Mouse (Mus musculus): ENCODE results near the gene Casq1. TPM values are rescaled to one million over a fixed set of nuclear protein-coding genes. Genes with fewer than 3 reads are reported as not detected.

Casq1 gene
- polyA plus RNA-seq, 1 experiment from 2014 or later = 18.0 TPM

DNA sequence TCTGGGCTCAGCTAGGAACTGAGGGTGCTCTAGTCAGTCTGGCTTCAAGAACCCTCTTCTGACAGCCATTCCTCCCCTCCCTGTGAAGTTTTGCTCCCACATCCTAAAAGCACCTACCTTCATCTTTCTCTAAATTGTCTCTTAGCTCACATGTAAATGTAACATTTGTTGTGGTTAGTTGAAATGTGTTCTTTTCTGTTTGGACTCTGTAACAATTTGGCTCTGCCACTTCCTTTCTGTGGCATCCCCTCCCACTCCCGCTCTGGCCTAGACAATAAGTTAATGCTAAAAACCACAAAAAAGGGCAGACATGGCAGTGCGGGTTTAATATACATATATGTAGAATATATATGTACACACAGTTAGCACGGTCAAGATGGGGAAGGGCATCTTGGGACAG lies 22.5 kb downstream of the Casq1 start:
- no peak for ATAC-seq (ENCODE audit: insufficient number of reproducible peaks, low FRiP score, low TSS enrichment, low read depth)
- WGBS = 84% methylated on average over 3 of the region's 3 CpGs
- no peak overlapping the region for H3K27ac ChIP-seq

DNA sequence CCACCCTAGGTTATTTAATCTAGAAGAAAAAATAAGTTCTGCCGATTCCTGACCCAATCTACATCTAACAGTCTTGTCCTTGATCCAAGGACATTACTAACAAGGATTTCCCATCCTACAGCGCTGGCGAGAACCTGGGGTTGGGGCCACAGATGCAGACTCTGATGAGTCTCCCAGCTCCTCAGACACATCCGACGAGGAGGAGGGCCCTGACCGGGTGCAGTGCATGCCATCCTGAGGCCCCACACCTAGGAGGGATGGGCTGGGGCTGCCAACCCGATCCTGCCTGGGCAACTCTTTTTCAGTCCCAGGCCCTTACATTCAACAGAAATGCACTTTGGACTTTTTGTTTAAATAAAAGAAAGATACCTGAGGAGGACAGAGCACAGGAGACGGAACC lies 25.2 kb downstream of the Casq1 start:
- Histone ChIP-seq H3K4me3 (no peak overlapping the region), H3K27ac (no peak overlapping the region), H3K9ac (no peak overlapping the region), H3K36me3 (peaks cover 93% of the 10 kb centered on the region), H3K4me2 (no peak overlapping the region), H3K9me3 (no peaks in the 10 kb centered on the region), H3K4me1 (no peaks in the 10 kb centered on the region), H3K27me3 (no peaks in the 10 kb centered on the region)
- no peak for ATAC-seq (ENCODE audit: insufficient number of reproducible peaks, low FRiP score, low TSS enrichment, low read depth)
- 82% methylated on average over 8 of the region's 8 CpGs for WGBS

More for the DNA sequence above, 22.5 kb downstream of the Casq1 start:
- H3K27me3 ChIP-seq = no peaks in the 10 kb centered on the region
- peaks cover 88% of the 10 kb centered on the region for H3K36me3 ChIP-seq
- H3K4me2 ChIP-seq = no peak overlapping the region
- H3K9ac ChIP-seq = no peak overlapping the region
- peaks cover 19% of the 10 kb centered on the region for H3K4me1 ChIP-seq
- no peak overlapping the region for H3K4me3 ChIP-seq
- H3K9me3 ChIP-seq = no peaks in the 10 kb centered on the region

DNA sequence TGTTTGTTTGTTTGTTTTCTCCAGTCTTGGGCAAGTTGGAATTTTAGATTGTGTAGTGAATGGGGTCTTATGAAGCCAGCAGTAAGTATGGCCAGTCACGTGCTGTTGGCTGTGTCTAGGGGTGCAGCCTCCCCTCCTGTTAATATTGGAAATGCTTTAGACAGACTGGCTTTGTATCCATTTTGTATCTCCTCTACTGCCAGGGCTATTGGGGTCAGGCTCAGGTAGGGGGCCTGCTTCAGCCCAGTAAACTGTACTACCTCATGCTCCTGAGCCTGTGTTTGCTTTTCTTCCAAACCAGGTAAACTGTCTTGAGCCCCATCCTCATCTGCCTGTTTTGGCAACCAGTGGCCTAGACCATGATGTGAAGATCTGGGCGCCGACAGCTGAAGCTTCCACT lies 27.5 kb downstream of the Casq1 start:
- H3K9me3 ChIP-seq = no peaks in the 10 kb centered on the region
- no peaks in the 10 kb centered on the region for H3K4me1 ChIP-seq
- no peak overlapping the region for H3K27ac ChIP-seq
- H3K36me3 ChIP-seq = peaks cover 93% of the 10 kb centered on the region
- WGBS = 97% methylated on average over 3 of the region's 3 CpGs
- no peak for ATAC-seq (ENCODE audit: insufficient number of reproducible peaks, low FRiP score, low TSS enrichment, low read depth)
- H3K27me3 ChIP-seq = no peaks in the 10 kb centered on the region
- no peak overlapping the region for H3K4me3 ChIP-seq
- no peak overlapping the region for H3K4me2 ChIP-seq
- H3K9ac ChIP-seq = no peak overlapping the region

DNA sequence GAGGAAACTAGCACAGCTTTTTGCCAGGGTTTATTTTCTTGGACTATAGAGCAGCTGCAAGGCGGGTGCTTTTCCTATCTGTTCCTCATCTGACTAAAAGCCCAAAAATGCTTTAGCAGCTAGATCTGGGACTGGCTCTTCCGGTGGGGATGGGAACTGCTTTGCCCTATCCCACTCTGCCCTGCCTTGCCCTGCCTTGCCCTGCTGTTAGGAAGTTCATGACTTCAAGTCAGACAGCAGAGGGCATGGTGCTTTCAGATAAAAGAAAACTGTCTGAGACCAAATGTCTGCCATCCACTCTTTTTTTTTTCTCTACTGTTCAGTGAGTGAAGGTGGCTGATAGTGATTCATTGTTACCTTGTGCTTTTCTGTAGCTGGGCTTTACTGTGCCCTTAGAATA lies 28.1 kb downstream of the Casq1 start:
- H3K9ac ChIP-seq = no peak overlapping the region
- H3K27ac ChIP-seq = no peak overlapping the region
- ATAC-seq (ENCODE audit: insufficient number of reproducible peaks, low FRiP score, low TSS enrichment, low read depth) = no peak
- peaks cover 93% of the 10 kb centered on the region for H3K36me3 ChIP-seq
- 83% methylated on average over 2 of the region's 2 CpGs for WGBS
- no peaks in the 10 kb centered on the region for H3K4me1 ChIP-seq
- no peak overlapping the region for H3K4me3 ChIP-seq
- no peaks in the 10 kb centered on the region for H3K27me3 ChIP-seq
- H3K4me2 ChIP-seq = no peak overlapping the region
- no peaks in the 10 kb centered on the region for H3K9me3 ChIP-seq

DNA sequence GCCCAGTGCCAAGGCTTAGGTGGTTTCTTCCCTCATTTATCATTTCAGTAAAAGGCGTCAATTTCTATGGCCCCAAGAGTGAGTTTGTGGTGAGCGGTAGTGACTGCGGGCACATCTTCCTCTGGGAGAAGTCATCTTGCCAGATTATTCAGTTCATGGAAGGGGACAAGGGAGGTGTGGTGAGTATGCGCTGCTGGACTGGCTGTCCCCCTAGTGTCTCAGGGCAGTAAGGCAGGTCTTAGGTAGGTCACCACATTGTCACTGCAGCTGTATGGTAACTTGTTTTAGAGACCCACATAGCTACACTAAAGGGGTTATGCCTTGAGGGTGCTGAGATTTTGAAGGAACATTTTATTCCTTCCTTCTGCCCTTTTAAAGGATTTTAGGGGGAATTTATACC lies 30.8 kb downstream of the Casq1 start:
- Histone ChIP-seq H3K27me3 (no peaks in the 10 kb centered on the region), H3K9ac (no peak overlapping the region), H3K4me1 (no peaks in the 10 kb centered on the region), H3K4me3 (no peak overlapping the region), H3K4me2 (no peak overlapping the region), H3K36me3 (peaks cover 85% of the 10 kb centered on the region), H3K9me3 (no peaks in the 10 kb centered on the region), H3K27ac (no peak overlapping the region)
- WGBS = 76% methylated on average over 4 of the region's 4 CpGs
- ATAC-seq (ENCODE audit: insufficient number of reproducible peaks, low FRiP score, low TSS enrichment, low read depth) = no peak

DNA sequence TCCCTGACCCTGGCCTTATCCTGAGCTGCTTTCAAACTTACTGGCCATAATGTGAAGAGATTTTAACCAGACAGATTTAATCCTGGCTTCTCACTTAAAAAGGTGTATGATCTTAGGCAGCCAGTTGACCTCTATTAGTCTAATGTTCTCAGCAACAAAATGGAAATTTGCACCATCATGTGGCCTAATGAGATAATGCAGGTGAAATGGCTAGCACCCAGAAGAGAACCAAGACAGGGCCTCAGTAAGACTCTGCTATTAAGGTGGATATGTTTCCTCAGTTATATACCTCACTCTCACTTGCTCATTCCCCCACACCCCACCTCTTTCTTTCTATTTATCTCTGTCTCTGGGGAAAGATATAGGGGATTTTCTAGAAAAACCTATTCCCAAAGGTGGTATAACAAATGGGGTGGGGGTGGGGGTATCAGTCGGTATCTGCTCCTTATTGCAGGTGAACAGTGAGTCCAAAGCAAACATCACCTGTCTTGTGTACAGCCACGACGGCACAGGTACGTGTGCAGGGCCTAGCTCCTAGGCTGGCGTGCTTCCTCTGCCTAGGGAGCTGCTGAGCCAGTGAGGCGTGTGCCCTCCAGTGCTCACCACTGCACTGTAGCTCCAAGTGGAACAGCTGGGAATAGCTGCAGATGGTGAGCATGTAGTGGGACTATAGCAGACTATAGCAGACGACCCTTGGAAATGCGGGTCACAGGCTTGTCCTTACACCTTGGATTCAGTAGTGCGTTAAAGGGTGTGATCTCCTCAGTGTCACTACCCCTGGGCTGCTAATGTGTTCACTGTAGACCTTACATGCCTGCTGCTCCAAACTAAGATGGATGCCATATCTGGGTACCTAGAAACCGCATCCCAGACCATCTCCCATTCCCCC lies 33.0 kb downstream of the Casq1 start:
- Histone ChIP-seq H3K27ac (no peak overlapping the region), H3K4me2 (no peak overlapping the region), H3K9ac (no peak overlapping the region), H3K36me3 (peaks cover 78% of the 10 kb centered on the region), H3K4me1 (no peaks in the 10 kb centered on the region), H3K9me3 (no peaks in the 10 kb centered on the region), H3K27me3 (no peaks in the 10 kb centered on the region), H3K4me3 (no peak overlapping the region)
- WGBS = 94% methylated on average over 10 of the region's 10 CpGs
- no peak for ATAC-seq (ENCODE audit: insufficient number of reproducible peaks, low FRiP score, low TSS enrichment, low read depth)

DNA sequence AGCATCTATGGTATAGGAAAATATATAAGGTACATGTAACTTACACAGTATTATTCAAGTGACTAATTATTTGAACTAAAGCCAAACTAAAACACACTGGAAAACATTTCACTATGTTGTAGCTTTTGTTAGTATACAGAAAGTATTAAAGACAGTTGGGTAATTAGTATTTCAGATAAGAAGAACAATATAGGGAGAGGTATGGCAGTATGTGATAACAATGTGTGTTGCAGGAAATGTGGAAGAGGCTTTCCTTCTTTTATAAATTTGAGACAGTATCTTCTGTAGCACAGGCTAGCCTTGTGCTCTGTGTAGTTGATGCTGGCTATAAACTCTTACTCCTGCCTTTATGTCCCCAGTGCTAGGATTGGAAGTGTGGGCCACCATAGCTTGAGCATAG lies 35.8 kb downstream of the Casq1 start:
- Histone ChIP-seq H3K27me3 (no peaks in the 10 kb centered on the region), H3K4me1 (no peaks in the 10 kb centered on the region), H3K4me3 (no peak overlapping the region), H3K9ac (no peak overlapping the region), H3K27ac (no peak overlapping the region), H3K9me3 (no peaks in the 10 kb centered on the region), H3K36me3 (peaks cover 71% of the 10 kb centered on the region), H3K4me2 (no peak overlapping the region)
- no peak for ATAC-seq (ENCODE audit: insufficient number of reproducible peaks, low FRiP score, low TSS enrichment, low read depth)

DNA sequence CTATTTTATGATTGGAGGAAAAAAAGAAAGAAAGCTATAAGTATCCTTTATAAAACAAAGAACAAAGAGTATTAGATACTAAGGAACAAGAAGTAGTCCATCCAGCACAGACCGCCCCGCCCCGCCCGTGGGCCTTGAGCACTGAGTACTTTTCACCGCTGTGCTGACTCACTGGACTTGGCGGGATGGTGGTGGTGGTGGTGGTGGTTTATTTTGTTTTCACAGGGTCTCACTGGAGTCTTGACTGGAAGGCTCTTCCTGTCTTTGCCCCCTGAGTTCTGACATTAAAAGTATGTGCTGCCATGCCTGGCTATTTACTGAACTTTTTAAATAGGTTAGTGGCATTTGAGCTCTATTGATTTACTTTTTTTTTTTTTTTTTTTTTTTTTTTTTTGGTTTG lies 36.6 kb downstream of the Casq1 start:
- H3K27ac ChIP-seq = no peak overlapping the region
- no peak for ATAC-seq (ENCODE audit: insufficient number of reproducible peaks, low FRiP score, low TSS enrichment, low read depth)
- no peaks in the 10 kb centered on the region for H3K4me1 ChIP-seq
- H3K27me3 ChIP-seq = no peaks in the 10 kb centered on the region
- H3K9me3 ChIP-seq = no peaks in the 10 kb centered on the region
- no peak overlapping the region for H3K9ac ChIP-seq
- WGBS = 92% methylated on average over 6 of the region's 6 CpGs
- no peak overlapping the region for H3K4me3 ChIP-seq
- no peak overlapping the region for H3K4me2 ChIP-seq
- H3K36me3 ChIP-seq = peaks cover 70% of the 10 kb centered on the region

DNA sequence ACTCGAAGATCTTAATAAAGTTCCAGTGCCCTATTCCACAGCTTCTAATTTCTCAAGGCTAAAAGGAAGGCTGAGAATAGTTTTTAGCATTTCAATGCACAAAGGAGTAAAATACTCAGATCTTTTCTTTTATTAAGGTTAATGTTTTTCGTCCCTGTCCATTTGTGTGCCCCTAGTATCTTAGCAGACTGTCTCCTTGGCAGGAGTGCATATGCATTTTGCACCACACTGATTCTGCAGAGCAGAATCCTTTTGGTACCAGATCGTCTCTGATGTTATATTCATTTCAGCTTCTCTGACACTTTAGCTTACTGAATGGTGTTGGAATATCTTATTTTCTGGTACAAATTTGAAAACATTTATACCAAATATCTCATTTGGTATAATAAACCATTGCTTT lies 37.9 kb downstream of the Casq1 start:
- H3K4me1 ChIP-seq = no peaks in the 10 kb centered on the region
- H3K4me3 ChIP-seq = no peak overlapping the region
- no peaks in the 10 kb centered on the region for H3K27me3 ChIP-seq
- peaks cover 67% of the 10 kb centered on the region for H3K36me3 ChIP-seq
- no peaks in the 10 kb centered on the region for H3K9me3 ChIP-seq
- no peak for ATAC-seq (ENCODE audit: insufficient number of reproducible peaks, low FRiP score, low TSS enrichment, low read depth)
- H3K27ac ChIP-seq = no peak overlapping the region
- WGBS = 94% methylated on average over 3 of the region's 3 CpGs
- no peak overlapping the region for H3K9ac ChIP-seq
- no peak overlapping the region for H3K4me2 ChIP-seq

DNA sequence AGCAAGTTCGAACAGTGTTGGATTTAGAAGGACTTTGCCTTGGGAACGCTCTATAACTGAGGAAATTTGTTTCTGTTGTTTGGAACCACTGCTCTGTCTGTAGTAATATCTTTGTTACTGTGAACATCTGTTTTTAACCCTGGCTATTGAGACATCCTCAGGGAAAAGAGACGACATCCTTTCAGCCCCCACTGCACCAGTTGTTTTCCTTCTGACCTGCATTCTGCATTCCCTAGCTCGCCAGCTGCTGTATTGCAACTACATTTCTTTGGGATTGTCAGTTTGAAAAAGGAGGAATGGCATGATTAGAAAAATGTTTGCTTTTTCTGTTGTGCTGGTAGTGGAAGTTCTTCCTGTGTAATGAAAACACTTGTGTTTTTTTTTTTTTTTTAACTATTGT lies 38.8 kb downstream of the Casq1 start:
- 55% methylated on average over 4 of the region's 4 CpGs for WGBS
- H3K36me3 ChIP-seq = peaks cover 64% of the 10 kb centered on the region
- no peak overlapping the region for H3K4me2 ChIP-seq
- H3K9me3 ChIP-seq = no peaks in the 10 kb centered on the region
- ATAC-seq (ENCODE audit: insufficient number of reproducible peaks, low FRiP score, low TSS enrichment, low read depth) = no peak
- H3K4me1 ChIP-seq = no peaks in the 10 kb centered on the region
- no peak overlapping the region for H3K27ac ChIP-seq
- H3K9ac ChIP-seq = no peak overlapping the region
- no peak overlapping the region for H3K4me3 ChIP-seq
- H3K27me3 ChIP-seq = no peaks in the 10 kb centered on the region

DNA sequence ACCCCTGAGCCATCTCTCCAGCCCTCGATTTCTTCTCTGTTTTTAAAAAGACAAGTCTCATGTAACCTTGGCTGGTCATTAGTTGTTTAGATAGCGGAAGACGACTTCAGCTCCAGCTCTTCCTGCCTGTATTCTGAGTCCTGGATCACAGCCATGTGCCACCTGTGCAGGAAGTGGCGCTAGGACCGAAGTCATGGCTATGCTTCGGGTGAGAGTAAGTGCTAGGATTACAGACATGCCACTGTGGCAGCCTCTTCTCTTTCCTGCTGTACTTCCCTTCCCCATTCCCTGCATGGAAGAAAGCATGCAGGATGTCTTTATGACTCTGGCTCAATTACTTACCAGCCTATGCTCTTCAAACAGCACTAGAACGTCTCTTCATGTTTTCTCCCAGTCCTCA lies 40.6 kb downstream of the Casq1 start:
- no peaks in the 10 kb centered on the region for H3K9me3 ChIP-seq
- no peak overlapping the region for H3K4me2 ChIP-seq
- H3K4me3 ChIP-seq = no peak overlapping the region
- no peaks in the 10 kb centered on the region for H3K4me1 ChIP-seq
- ATAC-seq (ENCODE audit: insufficient number of reproducible peaks, low FRiP score, low TSS enrichment, low read depth) = no peak
- H3K27me3 ChIP-seq = no peaks in the 10 kb centered on the region
- no peak overlapping the region; the same call in 1 of the 2 replicates for H3K27ac ChIP-seq
- H3K36me3 ChIP-seq = peaks cover 69% of the 10 kb centered on the region
- 68% methylated on average over 7 of the region's 7 CpGs for WGBS
- H3K9ac ChIP-seq = no peak overlapping the region

DNA sequence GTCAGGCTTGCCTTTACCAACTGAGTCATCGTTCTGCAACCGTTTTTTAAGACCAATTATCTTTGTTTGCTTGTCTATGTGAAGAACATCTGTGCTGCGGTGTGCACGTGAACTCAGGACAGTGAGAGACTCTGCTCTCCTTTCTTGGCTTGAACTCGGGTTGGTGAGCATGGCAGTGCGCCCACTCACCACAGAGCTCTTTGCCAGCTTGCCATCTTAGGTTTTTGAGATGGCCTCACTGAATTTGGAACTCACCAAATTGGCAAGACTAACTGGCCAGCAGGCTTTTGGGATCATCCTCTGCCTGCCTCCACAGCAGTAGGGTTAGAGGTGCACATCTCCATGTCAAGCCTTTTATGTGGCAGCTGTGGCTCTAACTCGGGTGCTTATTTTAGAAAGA lies 41.9 kb downstream of the Casq1 start:
- no peak overlapping the region for H3K9ac ChIP-seq
- no peak overlapping the region for H3K4me2 ChIP-seq
- H3K9me3 ChIP-seq = no peaks in the 10 kb centered on the region
- no peak overlapping the region for H3K27ac ChIP-seq
- peaks cover 78% of the 10 kb centered on the region for H3K36me3 ChIP-seq
- no peaks in the 10 kb centered on the region for H3K4me1 ChIP-seq
- H3K27me3 ChIP-seq = no peaks in the 10 kb centered on the region
- no peak overlapping the region for H3K4me3 ChIP-seq
- WGBS = 88% methylated on average over 7 of the region's 7 CpGs
- ATAC-seq (ENCODE audit: insufficient number of reproducible peaks, low FRiP score, low TSS enrichment, low read depth) = no peak

DNA sequence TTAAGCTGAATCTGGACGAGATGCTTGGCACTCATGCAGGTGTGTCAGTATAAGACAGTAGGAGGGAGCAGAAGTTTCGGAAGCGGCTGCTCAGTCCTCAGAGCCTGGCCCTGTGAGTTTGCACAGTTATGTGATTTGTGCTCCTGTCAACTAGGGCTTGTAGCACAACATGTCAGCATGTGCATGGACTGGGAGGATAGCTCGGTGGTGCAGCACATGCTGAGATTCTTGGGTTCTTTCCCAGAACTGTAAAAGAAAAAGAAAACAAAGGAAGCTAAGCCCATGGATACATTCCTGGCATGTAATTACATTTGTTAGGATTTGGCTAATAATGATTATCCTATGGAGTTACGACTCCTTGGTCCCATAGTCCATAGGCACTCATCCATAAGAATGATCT lies 46.5 kb downstream of the Casq1 start:
- no peak overlapping the region for H3K9ac ChIP-seq
- no peak overlapping the region for H3K27ac ChIP-seq
- no peaks in the 10 kb centered on the region for H3K4me1 ChIP-seq
- peaks cover 87% of the 10 kb centered on the region for H3K36me3 ChIP-seq
- no peak overlapping the region for H3K4me3 ChIP-seq
- WGBS = 78% methylated on average over 5 of the region's 5 CpGs
- no peak for ATAC-seq (ENCODE audit: insufficient number of reproducible peaks, low FRiP score, low TSS enrichment, low read depth)
- H3K27me3 ChIP-seq = no peaks in the 10 kb centered on the region
- no peaks in the 10 kb centered on the region for H3K9me3 ChIP-seq
- H3K4me2 ChIP-seq = no peak overlapping the region
